Mouse (Mus musculus): ENCODE data around the gene Pole4. TPM values are rescaled to one million over a fixed set of nuclear protein-coding genes. Genes with fewer than 3 reads are reported as not detected.
A peak's percentile ranks its signal among the peaks of the same experiment; 100 is the strongest.
"Not testable (repeated sequence)": the region's sequence is repeated elsewhere in the genome, so short reads cannot be mapped to it uniquely, and the experiment has no call there.

The Pole4 gene
- polyA plus RNA-seq, 1 experiment from 2014 or later: 105 TPM

DNA sequence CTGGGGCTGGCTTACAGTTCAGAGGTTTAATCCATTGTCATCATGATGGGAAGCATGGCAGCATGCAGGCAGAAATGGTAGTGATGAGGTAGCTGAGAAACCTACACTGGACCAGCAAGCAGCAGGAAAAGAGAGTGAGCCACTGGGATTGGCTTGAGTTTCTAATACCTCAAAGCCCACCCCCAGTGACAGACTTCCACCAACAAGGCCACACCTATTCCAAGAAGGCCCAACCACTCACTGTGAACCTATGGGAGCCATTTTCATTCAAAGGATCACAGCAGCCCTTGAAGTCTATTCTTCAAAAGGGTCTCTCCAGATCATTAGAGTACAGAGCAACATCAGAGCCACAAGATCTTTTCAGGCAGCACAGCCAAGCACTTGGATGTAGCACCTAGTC lies 38.7 kb downstream of the Pole4 start:
- Histone ChIP-seq H3K4me1 (no peaks in the 10 kb centered on the region), H3K27me3 (no peaks in the 10 kb centered on the region), H3K4me2 (replicated peaks) (no peak overlapping the region), H3K9me3 (no peaks in the 10 kb centered on the region), H3K4me3 (no peak overlapping the region), H3K36me3 (no peaks in the 10 kb centered on the region), H3K27ac (no peak overlapping the region), H3K9ac (no peak overlapping the region)
- ATAC-seq (ENCODE audit: insufficient number of reproducible peaks, insufficient read depth, low FRiP score, low TSS enrichment): no peak

DNA sequence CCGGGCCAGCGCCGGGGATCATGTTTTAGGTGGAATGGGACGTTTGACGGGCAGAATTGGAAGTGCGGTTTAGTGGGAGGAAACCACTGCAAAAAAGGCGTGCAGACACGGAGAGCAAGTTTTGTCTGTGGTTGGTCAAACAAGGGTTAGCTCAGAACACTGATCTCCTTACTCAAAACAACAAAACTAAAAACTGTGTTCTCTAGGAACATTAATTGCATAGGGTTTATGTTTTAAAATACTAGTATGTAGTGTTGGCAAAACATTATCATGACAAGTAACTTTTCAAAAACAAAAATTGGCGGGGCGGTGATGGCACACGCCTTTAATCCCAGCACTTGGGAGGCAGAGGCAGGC lies 52.0 kb downstream of the Pole4 start:
- Histone ChIP-seq H3K27ac (peak overlapping the region; percentile 89), H3K4me3 (peak overlapping the region; percentile 64), H3K9me3 (no peaks in the 10 kb centered on the region), H3K36me3 (0 out of 2 replicates have a peak, but pooled peaks cover 9% of the 10 kb centered on the region), H3K4me2 (replicated peaks) (peak overlapping the region; percentile 54), H3K27me3 (no peaks in the 10 kb centered on the region), H3K9ac (peak overlapping the region; percentile 70), H3K4me1 (no peaks in the 10 kb centered on the region)
- WGBS: 36% methylated on average over 11 of the region's 11 CpGs
- no peak for ATAC-seq (ENCODE audit: insufficient number of reproducible peaks, insufficient read depth, low FRiP score, low TSS enrichment)

DNA sequence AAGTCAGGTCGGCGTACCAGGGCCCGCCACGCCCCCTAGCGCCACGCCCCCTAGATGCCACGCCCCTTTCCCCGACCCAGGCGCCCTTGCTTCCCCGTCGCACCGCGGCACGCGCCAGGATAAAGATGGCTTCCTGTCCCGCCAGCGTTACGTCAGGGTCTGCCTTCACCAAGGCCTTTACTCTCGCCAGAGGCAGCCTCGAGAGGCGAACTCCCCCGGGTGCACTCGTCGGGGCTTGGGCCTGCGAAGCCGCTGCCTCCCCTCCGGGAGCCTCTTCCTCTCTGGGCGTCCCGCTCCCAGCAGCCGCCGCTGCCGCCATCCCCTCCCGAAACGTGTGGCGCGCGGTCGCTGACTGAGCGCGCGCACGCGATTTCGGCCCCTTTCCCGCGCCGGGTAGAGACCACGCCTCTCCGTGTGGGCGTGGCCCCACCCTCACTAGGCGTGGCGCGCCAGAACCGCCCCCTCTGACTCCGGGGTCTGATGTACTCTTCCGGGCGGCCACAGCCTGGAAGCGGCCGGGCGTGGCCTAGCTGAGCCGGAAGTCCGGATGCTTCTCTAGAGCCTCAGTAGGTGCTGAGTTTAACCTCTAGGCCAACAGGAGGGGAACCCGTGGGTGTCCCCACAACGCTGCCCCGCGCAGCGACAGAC lies 52.5 kb downstream of the Pole4 start:
- Histone ChIP-seq H3K4me2 (replicated peaks) (peak overlapping the region; percentile 54), H3K9me3 (no peaks in the 10 kb centered on the region), H3K27ac (peak overlapping the region; percentile 89), H3K9ac (peak overlapping the region; percentile 70), H3K27me3 (no peaks in the 10 kb centered on the region), H3K36me3 (peaks cover 14% of the 10 kb centered on the region; the same call in 1 of the 2 replicates), H3K4me1 (no peaks in the 10 kb centered on the region), H3K4me3 (peak overlapping the region; percentile 64)
- WGBS: under 1% methylated on average over 63 of the region's 67 CpGs
- peak; percentile 97 for ATAC-seq (ENCODE audit: insufficient number of reproducible peaks, insufficient read depth, low FRiP score, low TSS enrichment)

DNA sequence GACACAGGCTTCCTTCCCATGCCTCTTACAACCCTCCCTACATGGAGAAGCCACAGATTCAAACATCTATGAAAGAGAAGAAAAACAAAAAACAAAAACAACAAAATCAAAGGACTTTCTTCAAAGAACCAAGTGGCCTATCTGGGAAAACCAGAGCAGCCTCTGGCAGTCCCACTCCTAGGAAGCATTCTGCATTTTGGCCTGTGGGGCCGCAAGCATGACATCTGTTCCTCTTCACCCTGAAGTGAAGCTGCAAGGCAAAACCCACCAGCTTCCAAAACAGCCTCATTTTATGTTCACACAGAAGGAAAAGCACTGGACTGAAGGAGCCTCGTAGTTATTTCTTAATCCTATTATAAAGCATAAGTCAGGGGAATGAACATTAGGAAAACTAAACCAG lies 56.1 kb downstream of the Pole4 start:
- no peak overlapping the region for H3K4me3 ChIP-seq
- no peaks in the 10 kb centered on the region for H3K9me3 ChIP-seq
- H3K27me3 ChIP-seq: no peaks in the 10 kb centered on the region
- H3K36me3 ChIP-seq: peaks cover 16% of the 10 kb centered on the region; the same call in 1 of the 2 replicates
- H3K4me2 ChIP-seq (replicated peaks): no peak overlapping the region
- no peaks in the 10 kb centered on the region for H3K4me1 ChIP-seq
- no peak for ATAC-seq (ENCODE audit: insufficient number of reproducible peaks, insufficient read depth, low FRiP score, low TSS enrichment)
- WGBS: 61% methylated on average over 2 of the region's 2 CpGs
- no peak overlapping the region for H3K9ac ChIP-seq
- no peak overlapping the region for H3K27ac ChIP-seq

DNA sequence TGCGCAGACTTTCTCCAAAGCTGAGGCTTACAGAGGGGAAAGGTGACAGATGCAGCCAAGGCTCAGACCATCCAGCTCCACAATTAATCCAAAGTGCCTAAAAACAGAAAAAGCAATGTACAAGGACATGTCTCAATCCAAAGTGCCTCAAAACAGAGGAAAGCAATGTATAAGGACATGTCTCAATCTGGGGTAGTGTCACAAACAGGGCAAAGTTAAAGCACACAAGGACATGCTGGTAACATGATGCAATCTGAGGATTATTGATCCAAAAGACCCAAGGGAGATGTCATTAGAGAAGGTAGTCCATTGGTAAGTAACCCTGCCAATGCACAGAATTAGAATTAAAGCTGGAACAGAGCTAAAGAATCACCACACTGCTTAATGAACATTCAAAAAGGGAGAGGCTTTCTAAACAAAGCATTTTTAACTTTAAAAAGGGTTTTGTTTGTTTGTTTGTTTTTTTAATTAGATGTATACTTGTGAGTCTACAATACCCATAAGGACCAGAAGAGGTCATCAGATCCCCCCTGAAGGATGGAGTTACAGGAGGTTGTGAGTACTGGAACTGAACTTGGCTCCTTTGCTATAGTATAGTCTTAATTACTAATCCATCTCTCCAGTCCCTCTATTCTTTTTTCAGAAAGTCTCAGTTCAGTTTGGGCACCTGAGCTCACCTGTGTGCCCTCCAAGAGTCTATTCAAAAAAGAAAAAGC lies 57.1 kb downstream of the Pole4 start:
- no peak overlapping the region for H3K4me3 ChIP-seq
- H3K36me3 ChIP-seq: peaks cover 16% of the 10 kb centered on the region; the same call in 1 of the 2 replicates
- no peak for ATAC-seq (ENCODE audit: insufficient number of reproducible peaks, insufficient read depth, low FRiP score, low TSS enrichment)
- no peaks in the 10 kb centered on the region for H3K9me3 ChIP-seq
- no peak overlapping the region for H3K4me2 ChIP-seq (replicated peaks)
- H3K27ac ChIP-seq: no peak overlapping the region
- H3K9ac ChIP-seq: no peak overlapping the region
- H3K4me1 ChIP-seq: no peaks in the 10 kb centered on the region
- H3K27me3 ChIP-seq: no peaks in the 10 kb centered on the region
- WGBS: 84% methylated on average over 1 of the region's 1 CpGs

DNA sequence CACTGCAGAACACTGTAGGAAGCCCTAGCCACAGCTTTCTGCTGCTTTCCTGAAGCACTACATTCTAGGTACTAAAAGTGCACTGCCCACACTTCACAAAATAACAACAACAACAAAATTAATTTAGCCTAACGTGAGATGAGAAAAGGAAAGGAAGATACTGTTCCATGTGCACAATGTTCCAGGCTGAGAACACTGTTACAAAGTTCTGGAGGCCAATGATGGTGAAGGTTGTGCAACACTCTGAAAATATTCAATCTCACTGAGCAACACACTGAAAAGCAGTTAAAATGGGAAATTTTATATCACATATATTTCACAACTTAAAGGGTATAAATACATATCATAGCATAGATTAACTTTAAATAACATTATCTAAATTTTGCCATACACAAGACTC lies 58.2 kb downstream of the Pole4 start:
- Histone ChIP-seq H3K4me3 (no peak overlapping the region), H3K9me3 (no peaks in the 10 kb centered on the region), H3K9ac (no peak overlapping the region), H3K36me3 (peaks cover 16% of the 10 kb centered on the region; the same call in 1 of the 2 replicates), H3K27ac (no peak overlapping the region), H3K4me2 (replicated peaks) (no peak overlapping the region), H3K27me3 (no peaks in the 10 kb centered on the region), H3K4me1 (no peaks in the 10 kb centered on the region)
- WGBS: 90% methylated on average over 1 of the region's 1 CpGs
- no peak for ATAC-seq (ENCODE audit: insufficient number of reproducible peaks, insufficient read depth, low FRiP score, low TSS enrichment)

DNA sequence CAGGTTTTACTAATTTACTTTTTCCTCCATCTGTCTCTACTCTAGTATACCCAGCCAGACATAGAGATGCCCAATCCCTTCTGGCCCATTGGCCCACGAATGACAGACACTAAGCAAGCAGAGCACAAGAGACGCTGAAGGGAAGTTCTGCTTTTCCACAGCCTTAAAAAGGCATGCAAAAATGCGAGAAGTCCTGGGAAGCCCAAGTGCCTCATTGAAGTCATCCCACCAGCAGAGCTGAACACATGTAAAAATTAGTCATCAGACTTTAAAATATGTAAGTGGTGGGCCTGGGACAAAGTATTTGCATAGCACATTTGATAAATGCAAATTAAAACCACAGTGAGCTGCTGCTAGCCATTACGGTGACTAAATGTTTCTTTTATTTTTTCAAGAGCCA lies 65.1 kb downstream of the Pole4 start:
- no peak overlapping the region for H3K4me3 ChIP-seq
- no peak overlapping the region for H3K9ac ChIP-seq
- 71% methylated on average over 4 of the region's 4 CpGs for WGBS
- ATAC-seq (ENCODE audit: insufficient number of reproducible peaks, insufficient read depth, low FRiP score, low TSS enrichment): no peak
- H3K27ac ChIP-seq: no peak overlapping the region
- no peaks in the 10 kb centered on the region for H3K4me1 ChIP-seq
- H3K36me3 ChIP-seq: no peaks in the 10 kb centered on the region; the same call in 1 of the 2 replicates
- H3K4me2 ChIP-seq (replicated peaks): no peak overlapping the region
- H3K27me3 ChIP-seq: no peaks in the 10 kb centered on the region
- no peaks in the 10 kb centered on the region for H3K9me3 ChIP-seq

DNA sequence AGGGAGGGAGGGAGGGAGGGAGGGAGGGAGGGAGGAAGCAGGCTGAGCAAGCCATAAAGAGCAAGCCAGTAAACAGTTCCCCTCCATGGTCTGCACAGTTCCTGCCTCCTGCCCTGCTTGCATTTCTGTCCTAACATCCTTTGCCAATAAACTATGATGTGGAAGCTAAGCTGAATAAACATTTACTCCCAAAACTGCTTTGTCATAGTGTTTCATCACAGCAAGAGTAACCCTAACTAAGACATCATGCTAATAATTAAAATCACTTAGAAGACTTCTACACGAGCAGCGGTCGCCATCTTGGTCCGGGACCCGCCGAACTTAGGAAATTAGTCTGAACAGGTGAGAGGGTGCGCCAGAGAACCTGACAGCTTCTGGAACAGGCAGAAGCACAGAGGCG lies 79.8 kb downstream of the Pole4 start:
- not testable (repeated sequence) for H3K4me2 ChIP-seq (replicated peaks); H3K9ac ChIP-seq; H3K9me3 ChIP-seq; H3K27ac ChIP-seq; H3K4me3 ChIP-seq; H3K4me1 ChIP-seq; H3K27me3 ChIP-seq; ATAC-seq (ENCODE audit: insufficient number of reproducible peaks, insufficient read depth, low FRiP score, low TSS enrichment); H3K36me3 ChIP-seq
- 90% methylated on average over 7 of the region's 8 CpGs for WGBS

DNA sequence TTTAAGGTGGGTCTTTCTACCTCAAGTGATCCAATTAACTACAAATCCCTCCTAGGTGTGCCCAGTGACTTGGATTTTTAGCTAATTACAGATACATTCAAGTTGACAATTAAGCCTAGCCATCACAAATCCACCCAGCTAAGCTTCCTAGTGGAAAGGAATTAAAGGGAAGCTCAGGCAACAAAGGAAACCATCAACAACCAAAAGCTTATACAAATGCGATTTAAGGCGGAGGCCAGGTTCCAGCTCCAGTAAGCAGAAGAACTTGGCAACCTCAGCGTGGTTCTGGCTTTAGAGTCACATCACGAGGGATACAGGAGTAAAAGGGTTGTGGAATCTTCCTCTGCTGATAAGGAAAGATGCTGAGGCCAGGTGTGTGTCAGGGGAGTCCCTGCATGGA lies 92.0 kb downstream of the Pole4 start:
- ATAC-seq (ENCODE audit: insufficient number of reproducible peaks, insufficient read depth, low FRiP score, low TSS enrichment): no peak
- H3K36me3 ChIP-seq: no peaks in the 10 kb centered on the region
- H3K27me3 ChIP-seq: no peaks in the 10 kb centered on the region
- H3K9ac ChIP-seq: no peak overlapping the region
- H3K4me1 ChIP-seq: no peaks in the 10 kb centered on the region
- no peaks in the 10 kb centered on the region for H3K9me3 ChIP-seq
- no peak overlapping the region for H3K4me3 ChIP-seq
- no peak overlapping the region for H3K27ac ChIP-seq
- H3K4me2 ChIP-seq (replicated peaks): no peak overlapping the region
- WGBS: 53% methylated on average over 4 of the region's 4 CpGs

DNA sequence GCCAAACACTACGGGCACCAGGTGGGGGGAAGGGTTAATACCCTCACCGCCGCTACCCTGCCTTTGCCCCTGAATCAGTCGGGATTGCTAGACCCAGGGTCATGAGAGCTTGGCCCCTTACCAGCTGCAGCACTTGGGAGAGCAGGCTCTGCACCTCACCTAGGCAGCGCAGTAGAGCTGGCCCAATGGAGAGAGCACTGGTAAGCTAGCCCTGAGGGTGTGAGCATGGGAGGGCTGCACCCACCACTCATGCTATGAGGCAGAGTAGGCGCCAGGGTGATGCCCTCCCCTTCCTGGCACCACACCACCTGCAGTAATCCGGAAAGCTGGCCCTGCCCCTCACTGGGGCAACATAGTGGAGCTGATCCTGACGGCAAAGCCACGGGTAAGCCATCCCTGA lies 94.1 kb downstream of the Pole4 start:
- H3K4me3 ChIP-seq: no peak overlapping the region
- no peaks in the 10 kb centered on the region for H3K9me3 ChIP-seq
- H3K4me2 ChIP-seq (replicated peaks): no peak overlapping the region
- H3K9ac ChIP-seq: no peak overlapping the region
- 70% methylated on average over 9 of the region's 9 CpGs for WGBS
- no peak overlapping the region for H3K27ac ChIP-seq
- H3K36me3 ChIP-seq: no peaks in the 10 kb centered on the region
- no peaks in the 10 kb centered on the region for H3K27me3 ChIP-seq
- ATAC-seq (ENCODE audit: insufficient number of reproducible peaks, insufficient read depth, low FRiP score, low TSS enrichment): 0 out of 2 replicates have a peak, but pooled peaks have one; percentile 15
- H3K4me1 ChIP-seq: no peaks in the 10 kb centered on the region

DNA sequence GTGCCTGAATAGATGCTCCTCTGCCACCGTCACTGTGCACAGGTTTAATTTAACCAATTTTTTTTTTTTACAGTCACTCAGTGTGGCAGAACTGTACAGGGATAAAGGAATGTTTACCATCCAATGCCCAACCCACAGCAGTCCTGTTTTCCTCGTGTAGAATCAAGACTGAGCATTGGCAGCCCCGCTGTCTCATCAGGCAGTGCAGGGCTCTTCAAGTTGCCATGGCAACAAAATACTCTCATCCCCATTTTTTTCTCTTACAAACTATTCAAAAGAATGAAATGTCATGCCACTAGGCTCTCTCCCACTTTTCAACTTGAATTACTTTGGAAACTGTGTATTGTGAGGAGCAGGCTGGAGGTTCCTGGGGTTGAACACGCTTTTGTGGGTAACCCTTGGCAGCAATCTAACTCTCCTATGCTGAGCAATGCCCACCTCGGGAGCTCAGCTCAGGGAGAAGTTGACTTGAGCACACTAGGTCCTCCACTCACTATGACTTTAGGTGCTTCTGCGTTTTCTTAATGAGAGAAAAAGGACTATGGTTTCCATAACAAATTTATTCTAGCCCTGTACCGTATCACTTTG lies 95.7 kb downstream of the Pole4 start:
- no peak for ATAC-seq (ENCODE audit: insufficient number of reproducible peaks, insufficient read depth, low FRiP score, low TSS enrichment)
- Histone ChIP-seq H3K4me1 (no peaks in the 10 kb centered on the region), H3K27ac (no peak overlapping the region), H3K4me2 (replicated peaks) (no peak overlapping the region), H3K9me3 (no peaks in the 10 kb centered on the region), H3K4me3 (no peak overlapping the region), H3K36me3 (no peaks in the 10 kb centered on the region), H3K27me3 (no peaks in the 10 kb centered on the region), H3K9ac (no peak overlapping the region)
- WGBS: 81% methylated on average over 7 of the region's 7 CpGs

DNA sequence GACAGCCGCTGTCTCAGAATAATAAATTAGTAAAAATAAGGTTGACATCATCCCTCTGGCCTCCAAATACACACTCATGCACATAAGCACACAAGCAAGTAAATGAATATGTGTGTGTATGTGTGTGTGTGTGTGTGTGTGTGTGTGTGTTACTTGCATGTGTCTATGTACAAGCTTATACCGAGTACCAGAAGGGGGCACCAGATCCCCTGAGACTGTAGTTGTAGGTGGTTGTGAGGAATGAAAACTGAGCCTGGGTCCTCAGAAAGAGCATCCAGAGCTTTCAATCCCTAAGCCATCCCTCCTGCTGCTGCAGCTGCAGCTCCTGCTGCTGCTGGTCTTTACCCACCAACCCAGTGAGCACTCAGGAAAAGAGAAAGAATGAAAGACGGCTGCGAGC lies 96.4 kb downstream of the Pole4 start:
- no peaks in the 10 kb centered on the region for H3K36me3 ChIP-seq
- H3K9me3 ChIP-seq: no peaks in the 10 kb centered on the region
- no peak overlapping the region for H3K4me3 ChIP-seq
- WGBS: 92% methylated on average over 4 of the region's 4 CpGs
- H3K4me1 ChIP-seq: no peaks in the 10 kb centered on the region
- ATAC-seq (ENCODE audit: insufficient number of reproducible peaks, insufficient read depth, low FRiP score, low TSS enrichment): no peak
- H3K4me2 ChIP-seq (replicated peaks): no peak overlapping the region
- H3K27me3 ChIP-seq: no peaks in the 10 kb centered on the region
- no peak overlapping the region for H3K9ac ChIP-seq
- no peak overlapping the region for H3K27ac ChIP-seq
